Mouse (Mus musculus): ENCODE results near the gene Ccdc124.

- TF ChIP-seq CTCF (IDR thresholded peaks at IDR 0.05; ENCODE audit: low read depth) (no peak), EP300 (optimal IDR thresholded peaks at IDR 0.05) (no peak)
Observed at GRCm38 (mm10) chr8:70902211-70902610, 28.5 kb upstream of the Ccdc124 start.

All from stomach, postnatal 0 days (tissue).